Mouse (Mus musculus): ENCODE measurements at regions not wholly inside any gene's neighbourhood (a gene's known extent, or its start where the extent isn't known, plus 50 kb on each side); places are given as distances from the start of the nearest gene placed in this dataset.

DNA sequence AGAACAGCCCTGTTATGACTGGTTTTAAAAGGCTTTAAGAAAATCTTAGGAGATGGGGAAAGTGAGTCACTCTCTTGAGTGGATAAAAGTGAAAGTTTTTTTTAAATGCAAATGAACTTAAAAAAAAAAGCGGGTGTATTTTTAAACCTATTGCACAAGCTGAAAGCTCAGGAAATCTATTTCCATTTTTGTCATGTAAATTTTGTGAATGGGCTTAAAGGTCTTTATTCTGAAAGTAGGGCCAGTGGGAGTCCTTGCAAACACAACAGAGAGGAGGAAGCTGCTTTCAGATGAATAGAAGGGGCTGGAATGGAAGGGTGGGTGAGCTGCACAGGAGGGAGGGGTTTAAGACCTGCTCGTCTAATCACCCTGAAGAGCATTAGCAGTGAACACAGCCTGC lies 62.9 kb downstream of the Fam84a start:
- Histone ChIP-seq H3K36me3 (no peaks in the 10 kb centered on the region), H3K4me2 (replicated peaks) (no peak overlapping the region), H3K9ac (no peak overlapping the region), H3K4me3 (replicated peaks) (no peak overlapping the region), H3K27ac (no peak overlapping the region), H3K9me3 (no peaks in the 10 kb centered on the region), H3K27me3 (replicated peaks) (no peaks in the 10 kb centered on the region), H3K4me1 (replicated peaks) (no peaks in the 10 kb centered on the region)
- ATAC-seq: no peak
- 46% methylated on average over 2 of the region's 2 CpGs for WGBS

GRCm38 (mm10) chr12:14082771-14083170 lies 69.1 kb downstream of the Fam84a start:
- 90% methylated on average over 3 of the region's 3 CpGs for WGBS
- no peaks in the 10 kb centered on the region for H3K36me3 ChIP-seq
- H3K27me3 ChIP-seq (replicated peaks): no peaks in the 10 kb centered on the region
- no peak for ATAC-seq
- H3K4me2 ChIP-seq (replicated peaks): no peak overlapping the region
- no peak overlapping the region for H3K9ac ChIP-seq
- no peak overlapping the region for H3K4me3 ChIP-seq (replicated peaks)
- H3K4me1 ChIP-seq (replicated peaks): no peaks in the 10 kb centered on the region
- H3K27ac ChIP-seq: no peak overlapping the region
- H3K9me3 ChIP-seq: no peaks in the 10 kb centered on the region

DNA sequence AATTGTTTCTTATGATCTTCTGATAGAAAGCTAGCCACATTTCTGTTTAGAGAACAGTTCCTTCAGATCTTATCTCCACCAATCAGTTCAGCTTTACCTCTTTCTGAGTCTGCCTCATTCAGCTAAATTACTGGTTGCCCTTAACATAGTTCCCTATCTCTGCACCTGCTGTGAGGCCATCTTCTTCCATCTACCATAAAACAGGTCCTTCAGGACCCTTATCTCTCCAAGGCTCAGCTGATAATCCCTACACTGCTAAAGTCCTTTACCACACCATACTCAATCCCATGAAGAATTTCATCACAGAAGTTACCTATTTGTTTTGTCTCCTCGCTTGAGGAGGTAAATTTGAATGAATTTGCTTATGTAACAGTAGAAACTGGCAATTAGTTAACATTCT lies 72.0 kb downstream of the Fam84a start:
- no peaks in the 10 kb centered on the region for H3K27me3 ChIP-seq (replicated peaks)
- no peaks in the 10 kb centered on the region for H3K9me3 ChIP-seq
- no peak overlapping the region for H3K4me2 ChIP-seq (replicated peaks)
- peak; percentile 71 for ATAC-seq
- H3K4me3 ChIP-seq (replicated peaks): no peak overlapping the region
- no peak overlapping the region for H3K9ac ChIP-seq
- H3K27ac ChIP-seq: no peak overlapping the region
- WGBS: 68% methylated on average over 1 of the region's 1 CpGs
- H3K36me3 ChIP-seq: no peaks in the 10 kb centered on the region
- H3K4me1 ChIP-seq (replicated peaks): no peaks in the 10 kb centered on the region

DNA sequence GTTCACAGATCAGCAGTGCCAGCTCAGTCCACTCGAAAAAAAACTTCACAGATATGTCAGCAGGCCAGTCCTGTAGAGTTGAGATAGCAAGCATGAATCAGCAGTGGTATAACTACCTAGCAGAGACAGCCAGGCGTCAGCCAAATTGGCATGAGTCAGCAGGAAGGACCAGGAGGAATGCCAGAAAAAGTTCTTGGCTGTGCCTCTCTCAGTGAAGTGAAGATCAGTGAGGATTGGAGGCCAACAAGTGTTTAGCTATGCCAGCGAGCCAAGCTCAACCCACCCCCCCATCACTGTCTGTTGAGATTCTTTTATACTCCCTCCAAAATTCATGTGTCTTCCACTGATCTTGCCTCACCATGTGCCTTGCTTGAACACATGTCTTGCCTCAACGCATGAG lies 82.8 kb downstream of the Fam84a start:
- Histone ChIP-seq H3K4me2 (replicated peaks) (no peak overlapping the region), H3K36me3 (no peaks in the 10 kb centered on the region), H3K9me3 (no peaks in the 10 kb centered on the region), H3K4me1 (replicated peaks) (no peaks in the 10 kb centered on the region), H3K27me3 (replicated peaks) (no peaks in the 10 kb centered on the region), H3K27ac (no peak overlapping the region), H3K4me3 (replicated peaks) (no peak overlapping the region), H3K9ac (no peak overlapping the region)
- no peak for ATAC-seq
- 78% methylated on average over 4 of the region's 4 CpGs for WGBS

GRCm38 (mm10) chr12:14065401-14065800 lies 86.5 kb downstream of the Fam84a start:
- Histone ChIP-seq H3K27ac (no peak overlapping the region), H3K27me3 (replicated peaks) (no peaks in the 10 kb centered on the region), H3K4me1 (replicated peaks) (no peaks in the 10 kb centered on the region), H3K9me3 (no peaks in the 10 kb centered on the region), H3K9ac (no peak overlapping the region), H3K36me3 (no peaks in the 10 kb centered on the region), H3K4me3 (replicated peaks) (no peak overlapping the region), H3K4me2 (replicated peaks) (no peak overlapping the region)
- ATAC-seq: no peak
- 44% methylated on average over 3 of the region's 3 CpGs for WGBS

- Histone ChIP-seq H3K36me3 (no peaks in the 10 kb centered on the region), H3K9ac (no peak overlapping the region), H3K4me2 (replicated peaks) (no peak overlapping the region), H3K27ac (no peak overlapping the region), H3K9me3 (no peaks in the 10 kb centered on the region), H3K4me3 (replicated peaks) (no peak overlapping the region), H3K4me1 (replicated peaks) (no peaks in the 10 kb centered on the region), H3K27me3 (replicated peaks) (no peaks in the 10 kb centered on the region)
- 84% methylated on average over 4 of the region's 4 CpGs for WGBS
- ATAC-seq: no peak
These were observed 88.6 kb downstream of the Fam84a start for GRCm38 (mm10) chr12:14063276-14063675.

DNA sequence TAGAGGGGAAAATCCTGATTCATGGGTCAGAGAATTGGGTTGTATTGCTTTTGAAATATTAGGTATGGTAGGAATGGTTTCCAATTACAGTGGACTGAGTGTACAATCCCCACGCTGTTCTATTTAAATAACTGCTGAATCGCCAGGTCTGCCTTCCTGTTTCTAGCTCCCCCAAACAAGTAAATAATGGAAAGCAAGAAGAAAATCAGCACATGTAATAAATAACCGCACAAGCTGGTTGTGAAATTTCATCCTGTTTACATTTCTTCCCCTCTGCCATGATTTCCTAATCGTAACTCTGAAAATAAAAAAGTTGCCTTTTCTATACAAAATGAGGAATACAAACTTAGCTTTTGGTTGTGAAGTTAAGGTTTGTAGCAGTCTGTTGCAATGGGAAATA lies 95.7 kb downstream of the Fam84a start:
- no peak overlapping the region for H3K4me3 ChIP-seq (replicated peaks)
- ATAC-seq: no peak
- H3K27me3 ChIP-seq (replicated peaks): no peaks in the 10 kb centered on the region
- H3K9ac ChIP-seq: no peak overlapping the region
- H3K27ac ChIP-seq: no peak overlapping the region
- WGBS: 48% methylated on average over 4 of the region's 4 CpGs
- no peaks in the 10 kb centered on the region for H3K9me3 ChIP-seq
- H3K4me2 ChIP-seq (replicated peaks): no peak overlapping the region
- no peaks in the 10 kb centered on the region for H3K4me1 ChIP-seq (replicated peaks)
- no peaks in the 10 kb centered on the region for H3K36me3 ChIP-seq

- 83% methylated on average over 1 of the region's 1 CpGs for WGBS
- Histone ChIP-seq H3K27me3 (replicated peaks) (no peaks in the 10 kb centered on the region), H3K4me3 (replicated peaks) (no peak overlapping the region), H3K36me3 (no peaks in the 10 kb centered on the region), H3K4me1 (replicated peaks) (no peaks in the 10 kb centered on the region), H3K4me2 (replicated peaks) (no peak overlapping the region), H3K9ac (no peak overlapping the region), H3K27ac (no peak overlapping the region), H3K9me3 (no peaks in the 10 kb centered on the region)
- no peak for ATAC-seq
These were observed 119.5 kb downstream of the Fam84a start for GRCm38 (mm10) chr12:14032363-14032762.

GRCm38 (mm10) chr12:14015271-14015670 lies 136.6 kb downstream of the Fam84a start:
- H3K9me3 ChIP-seq: no peaks in the 10 kb centered on the region
- no peak overlapping the region for H3K9ac ChIP-seq
- H3K4me3 ChIP-seq (replicated peaks): no peak overlapping the region
- no peak overlapping the region for H3K27ac ChIP-seq
- H3K36me3 ChIP-seq: no peaks in the 10 kb centered on the region
- H3K27me3 ChIP-seq (replicated peaks): no peaks in the 10 kb centered on the region
- H3K4me1 ChIP-seq (replicated peaks): no peaks in the 10 kb centered on the region
- no peak overlapping the region for H3K4me2 ChIP-seq (replicated peaks)
- ATAC-seq: no peak

- 55% methylated on average over 1 of the region's 1 CpGs for WGBS
- H3K9ac ChIP-seq: no peak overlapping the region
- no peak for ATAC-seq
- H3K36me3 ChIP-seq: no peaks in the 10 kb centered on the region
- H3K4me2 ChIP-seq (replicated peaks): no peak overlapping the region
- no peak overlapping the region for H3K27ac ChIP-seq
- no peaks in the 10 kb centered on the region for H3K4me1 ChIP-seq (replicated peaks)
- no peaks in the 10 kb centered on the region for H3K27me3 ChIP-seq (replicated peaks)
- H3K4me3 ChIP-seq (replicated peaks): no peak overlapping the region
- no peaks in the 10 kb centered on the region for H3K9me3 ChIP-seq
These were observed 145.9 kb downstream of the Fam84a start for GRCm38 (mm10) chr12:14005991-14006390.

DNA sequence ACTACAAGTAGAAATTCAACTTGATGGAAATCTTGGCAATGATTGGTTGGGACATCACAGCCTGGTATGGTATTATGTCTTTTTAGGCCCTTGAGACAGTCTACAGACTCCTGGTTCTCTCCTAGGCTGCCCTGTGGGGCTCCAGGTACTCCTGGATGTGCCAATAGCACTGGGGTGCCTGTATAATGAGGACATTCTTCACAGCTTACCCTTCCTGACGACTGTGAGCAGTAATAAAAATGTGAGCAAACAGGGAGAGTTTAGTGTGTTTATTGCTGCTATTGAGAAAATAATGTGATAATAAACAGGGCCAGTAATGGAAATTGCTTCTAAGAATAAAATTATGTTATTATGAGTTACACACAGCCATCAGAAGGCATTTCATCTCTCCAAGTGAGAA lies 150.2 kb downstream of the Fam84a start:
- WGBS: 37% methylated on average over 1 of the region's 1 CpGs
- Histone ChIP-seq H3K36me3 (no peaks in the 10 kb centered on the region), H3K9ac (no peak overlapping the region), H3K4me1 (replicated peaks) (no peaks in the 10 kb centered on the region), H3K4me2 (replicated peaks) (no peak overlapping the region), H3K4me3 (replicated peaks) (no peak overlapping the region), H3K9me3 (no peaks in the 10 kb centered on the region), H3K27me3 (replicated peaks) (no peaks in the 10 kb centered on the region), H3K27ac (no peak overlapping the region)
- ATAC-seq: no peak

GRCm38 (mm10) chr12:13984396-13984776 lies 167.5 kb downstream of the Fam84a start:
- no peaks in the 10 kb centered on the region for H3K4me1 ChIP-seq (replicated peaks)
- no peak overlapping the region for H3K27ac ChIP-seq
- ATAC-seq: no peak
- no peaks in the 10 kb centered on the region for H3K9me3 ChIP-seq
- WGBS: 82% methylated on average over 1 of the region's 1 CpGs
- H3K27me3 ChIP-seq (replicated peaks): no peaks in the 10 kb centered on the region
- no peak overlapping the region for H3K4me3 ChIP-seq (replicated peaks)
- no peak overlapping the region for H3K9ac ChIP-seq
- no peaks in the 10 kb centered on the region for H3K36me3 ChIP-seq
- H3K4me2 ChIP-seq (replicated peaks): no peak overlapping the region

GRCm38 (mm10) chr12:13983631-13984395 lies 168.0 kb downstream of the Fam84a start:
- ATAC-seq: no peak
- Histone ChIP-seq H3K4me2 (replicated peaks) (no peak overlapping the region), H3K27me3 (replicated peaks) (no peaks in the 10 kb centered on the region), H3K4me1 (replicated peaks) (no peaks in the 10 kb centered on the region), H3K36me3 (no peaks in the 10 kb centered on the region), H3K27ac (no peak overlapping the region), H3K9me3 (no peaks in the 10 kb centered on the region), H3K4me3 (replicated peaks) (no peak overlapping the region), H3K9ac (no peak overlapping the region)
- WGBS: 81% methylated on average over 7 of the region's 7 CpGs
